Mouse (Mus musculus) spleen, adult 2 months (tissue): ENCODE measurements around the gene Txk.

Experiments
- CTCF ChIP-seq: fragments of 200-500 bp; IDR thresholded peaks from 2 replicates; pipeline ENCODE4 v1.5.1; 2011; ENCODE audit warnings: mild to moderate bottlenecking, inconsistent platforms; ENCODE audit not compliant: insufficient read depth, insufficient read length, insufficient replicate concordance; ENCODE audit errors: extremely low read depth
- POLR2A ChIP-seq: fragments of 200-500 bp; IDR thresholded peaks from 2 replicates; pipeline ENCODE4 v1.6.1; 2011; ENCODE audit warnings: low read depth, low read length, inconsistent platforms

DNA sequence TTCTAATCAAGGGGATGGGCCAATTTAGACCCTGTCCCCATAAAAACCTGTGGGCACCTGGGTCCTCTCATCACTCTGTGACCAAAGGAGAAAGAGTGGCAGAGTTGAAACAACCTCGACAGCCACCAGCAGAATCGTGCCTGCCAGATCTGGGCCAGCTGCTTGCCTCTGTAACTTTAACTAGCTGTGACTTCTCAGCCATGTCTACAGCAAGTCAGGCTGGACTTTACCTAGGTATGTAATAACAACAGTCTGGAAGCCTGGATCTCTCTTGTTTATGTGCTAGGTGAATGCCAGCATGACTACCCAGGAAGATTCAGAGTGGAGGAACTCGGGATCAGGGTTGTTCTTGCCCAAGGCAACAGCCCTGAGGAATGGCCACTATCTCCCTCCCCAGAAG lies 32.1 kb upstream of the Txk start:
- TF ChIP-seq CTCF (no peak), POLR2A (no peak)
